21 mouse cellular contexts compared by ENCODE assay signal in genomic region chr2:92025202-92025601, GRCm38 (mm10). TPM values are rescaled to one million over a fixed set of nuclear protein-coding genes. Genes with fewer than 3 reads are reported as not detected.
DNase-seq lines count a peak whose midpoint lies in the region; ATAC-seq and TF ChIP-seq lines count a peak whose summit lies in the region.
"Had no signal": no experiment of that assay in that cellular context is flagged by ENCODE, and none has a peak within 500 bp of the region (broad histone marks: within the 10 kb centered on the region; RNA-seq: fewer than 3 reads in every experiment).

No protein-coding gene starts in this region.

- no peak overlapping the region for H3K9ac ChIP-seq in midbrain, embryonic 11.5 days (ENCODE audit: low read length)
- H3K9ac ChIP-seq in midbrain, embryonic 13.5 days (replicated peaks): no peak overlapping the region
- H3K9ac ChIP-seq in hindbrain, embryonic 16.5 days (ENCODE audit: low read depth, low read length): no peak overlapping the region

- no peak overlapping the region for H3K4me2 ChIP-seq in midbrain, embryonic 11.5 days
- no peak overlapping the region for H3K4me2 ChIP-seq in midbrain, embryonic 13.5 days (replicated peaks)
- no peak overlapping the region for H3K4me2 ChIP-seq in myocyte (ENCODE audit: low read depth)
- no peak overlapping the region for H3K4me2 ChIP-seq in hindbrain, embryonic 16.5 days (ENCODE audit: low read length)

- no peaks in the 10 kb centered on the region; the same call in 1 of the 2 replicates for H3K4me1 ChIP-seq in midbrain, embryonic 11.5 days (ENCODE audit: control insufficient read depth, insufficient read depth, low read length)
- peaks cover 15% of the 10 kb centered on the region for H3K4me1 ChIP-seq in midbrain, embryonic 13.5 days (replicated peaks)
- H3K4me1 ChIP-seq in hindbrain, embryonic 16.5 days (ENCODE audit: control insufficient read depth, insufficient read depth, low read depth, low read length): peaks cover 8% of the 10 kb centered on the region

- intact Hi-C loops in heart, postnatal 25 days (cut with DNase I): loop anchor here (2.0 kb wide), 1 partner anchor 16 kb away; no protein-coding TSS in a partner anchor

- no peak for TF ChIP-seq CTCF in C2C12 (IDR thresholded peaks at IDR 0.05; ENCODE audit: control insufficient read depth, insufficient read depth, insufficient read length)

- no peak for TF ChIP-seq POLR2A in myocyte (IDR thresholded peaks at IDR 0.05; ENCODE audit: insufficient read length, low read depth)

- peaks cover 20% of the 10 kb centered on the region for H3K79me3 ChIP-seq in C2C12 (ENCODE audit: low read depth)

- H3ac ChIP-seq in C2C12 (ENCODE audit: control insufficient read depth, insufficient read length, low read depth) (no peak overlapping the region), myocyte (ENCODE audit: control insufficient read depth, insufficient read length) (no peak overlapping the region)

- H3K27ac ChIP-seq in midbrain, embryonic 11.5 days (ENCODE audit: low read depth, low read length): no peak overlapping the region
- H3K27ac ChIP-seq in midbrain, embryonic 13.5 days: no peak overlapping the region
- no peak overlapping the region for H3K27ac ChIP-seq in hindbrain, embryonic 16.5 days (ENCODE audit: low read depth, low read length)

- peak; percentile 71 for DNase-seq in midbrain, embryonic 11.5 days (ENCODE audit: low spot score, missing footprints)
- peak; percentile 28 for DNase-seq in NIH3T3 (ENCODE audit: low read depth)
- DNase-seq in heart, postnatal 25 days (ENCODE audit: low spot score): no peak
- DNase-seq: adrenal gland, adult 2 months; adrenal gland, adult 8-10 months; adrenal gland, postnatal 10 days; adrenal gland, postnatal 14 days; adrenal gland, postnatal 25 days; adrenal gland, postnatal 36 days; B cell, adult 2 months; cerebellum, adult 11 months; cerebellum, adult 11-12 months; cerebellum, adult 18-20 months; cerebellum, adult 2 months had no signal

- H3K27me3 ChIP-seq in midbrain, embryonic 11.5 days (ENCODE audit: control insufficient read depth, insufficient read depth, low read length): peaks cover 18% of the 10 kb centered on the region
- H3K27me3 ChIP-seq in midbrain, embryonic 13.5 days: peaks cover 38% of the 10 kb centered on the region
- H3K27me3 ChIP-seq in C2C12 (ENCODE audit: control insufficient read depth, insufficient read depth, insufficient read length) (no peaks in the 10 kb centered on the region), myocyte (ENCODE audit: control insufficient read depth, insufficient read depth, insufficient read length) (no peaks in the 10 kb centered on the region)
- H3K27me3 ChIP-seq in hindbrain, embryonic 16.5 days (replicated peaks; ENCODE audit: control insufficient read depth, insufficient read depth, low read length): peaks cover 4% of the 10 kb centered on the region
- H3K27me3 ChIP-seq: Patski had no signal

- H3K36me3 ChIP-seq in midbrain, embryonic 11.5 days (ENCODE audit: control insufficient read depth, insufficient read depth, low read length): no peaks in the 10 kb centered on the region
- no peaks in the 10 kb centered on the region for H3K36me3 ChIP-seq in midbrain, embryonic 13.5 days
- H3K36me3 ChIP-seq in C2C12 (ENCODE audit: control insufficient read depth, insufficient read depth) (peaks cover 7% of the 10 kb centered on the region), myocyte (ENCODE audit: control insufficient read depth, insufficient read depth) (no peaks in the 10 kb centered on the region)
- H3K36me3 ChIP-seq in hindbrain, embryonic 16.5 days (ENCODE audit: control insufficient read depth, insufficient read depth, low read length): no peaks in the 10 kb centered on the region
- H3K36me3 ChIP-seq: G1E had no signal

- 90% methylated on average over 2 of the region's 2 CpGs for WGBS in midbrain, embryonic 11.5 days
- WGBS in midbrain, embryonic 13.5 days: 90% methylated on average over 2 of the region's 2 CpGs
- 95% methylated on average over 2 of the region's 2 CpGs for WGBS in hindbrain, embryonic 16.5 days

- peaks cover 39% of the 10 kb centered on the region for H3K79me2 ChIP-seq in C2C12 (ENCODE audit: control insufficient read depth, insufficient read depth)
- H3K79me2 ChIP-seq in myocyte (ENCODE audit: control insufficient read depth, insufficient read depth): peaks cover 38% of the 10 kb centered on the region

- H3K4me3 ChIP-seq in midbrain, embryonic 11.5 days (ENCODE audit: low read depth, low read length): no peak overlapping the region
- no peak overlapping the region for H3K4me3 ChIP-seq in midbrain, embryonic 13.5 days (replicated peaks)
- H3K4me3 ChIP-seq in C2C12 (ENCODE audit: insufficient read depth, poor library complexity, severe bottlenecking) (no peak overlapping the region), myocyte (peak overlapping the region; percentile 84)
- H3K4me3 ChIP-seq in hindbrain, embryonic 16.5 days (ENCODE audit: low read length): no peak overlapping the region

- ATAC-seq in midbrain, embryonic 11.5 days (ENCODE audit: low FRiP score): no peak
- no peak for ATAC-seq in midbrain, embryonic 13.5 days
- ATAC-seq in megakaryocyte progenitor cell, adult 5-6 weeks (replicated peaks; ENCODE audit: poor library complexity): no peak
- no peak for ATAC-seq in hindbrain, embryonic 16.5 days
- ATAC-seq: Patski had no signal

- no peaks in the 10 kb centered on the region for H3K9me3 ChIP-seq in midbrain, embryonic 11.5 days (ENCODE audit: control insufficient read depth, low read length)
- no peaks in the 10 kb centered on the region for H3K9me3 ChIP-seq in midbrain, embryonic 13.5 days
- H3K9me3 ChIP-seq in hindbrain, embryonic 16.5 days (ENCODE audit: control insufficient read depth, low read length): no peaks in the 10 kb centered on the region
- H3K9me3 ChIP-seq: G1E had no signal

TF ChIP-seq in C2C12, 6 proteins besides CTCF, POLR2A, EP300 and RAD21:
- TF ChIP-seq CEBPB (IDR thresholded peaks at IDR 0.05; ENCODE audit: low read depth) (peak; percentile 76), MAX (IDR thresholded peaks at IDR 0.05) (no peak), MYOD1 (IDR thresholded peaks at IDR 0.05; ENCODE audit: control insufficient read depth, insufficient read length, low read depth) (no peak), USF1 (IDR thresholded peaks at IDR 0.05; ENCODE audit: low read depth) (no peak)

TF ChIP-seq in myocyte, 11 proteins besides CTCF, POLR2A, EP300 and RAD21:
- no peak for TF ChIP-seq TCF3 (IDR thresholded peaks at IDR 0.05; ENCODE audit: insufficient read length, low read depth)
- TF ChIP-seq CEBPB (IDR thresholded peaks at IDR 0.05; ENCODE audit: insufficient read depth, poor library complexity, severe bottlenecking): 0 out of 2 replicates have a peak, but pooled peaks have one; percentile 46

RNA-seq across cellular contexts. Expression of gene Creb3l1, which starts 0.9 kb away (rescaled TPM):
- polyA plus RNA-seq in midbrain, embryonic 11.5 days (2014; fragmentation: Nextera tagmentation; extraction: Ambion mirVana): 2.0 and 2.1 TPM in 2 replicates
- polyA plus RNA-seq in midbrain, embryonic 13.5 days (2015; fragmentation: Nextera tagmentation; extraction: Ambion mirVana): 0.98 and 1.2 TPM in 2 replicates
- 87.1 TPM for polyA plus RNA-seq in C2C12 (2012; fragmentation: generic; extraction: Trizol)
- 97.3 TPM for polyA plus RNA-seq in myocyte (2012; fragmentation: generic; extraction: Trizol)
- 1.1 and 2.0 TPM in 2 replicates for total RNA-seq in megakaryocyte progenitor cell, adult 5-6 weeks (2015)
- 0.10 and 0.37 TPM in 2 replicates for total RNA-seq in megakaryocyte progenitor cell, adult 5-6 weeks (2017)
- 1 to 10 TPM; 4.5 to 6.8 TPM for total RNA-seq in heart, postnatal 25 days (2021)
- polyA plus RNA-seq in hindbrain, embryonic 16.5 days (2015; fragmentation: Nextera tagmentation; extraction: Ambion mirVana): 2.7 and 4.0 TPM in 2 replicates

RNA-seq across cellular contexts. Expression of gene Dgkz, which starts 49.5 kb away (rescaled TPM):
- 19.2 and 23.7 TPM in 2 replicates for polyA plus RNA-seq in midbrain, embryonic 11.5 days (2014; fragmentation: Nextera tagmentation; extraction: Ambion mirVana)
- 21.4 and 26.4 TPM in 2 replicates for polyA plus RNA-seq in midbrain, embryonic 13.5 days (2015; fragmentation: Nextera tagmentation; extraction: Ambion mirVana)
- polyA plus RNA-seq in C2C12 (2012; fragmentation: generic; extraction: Trizol) (47.1 TPM), myocyte (2012; fragmentation: generic; extraction: Trizol) (68.4 TPM)
- 111 and 112 TPM in 2 replicates for total RNA-seq in megakaryocyte progenitor cell, adult 5-6 weeks (2015)
- total RNA-seq in megakaryocyte progenitor cell, adult 5-6 weeks (2017): 76.3 and 94.7 TPM in 2 replicates
- total RNA-seq in heart, postnatal 25 days (2021): 10 to 100 TPM; 37.7 to 46.9 TPM
- 32.3 and 37.5 TPM in 2 replicates for polyA plus RNA-seq in hindbrain, embryonic 16.5 days (2015; fragmentation: Nextera tagmentation; extraction: Ambion mirVana)

Comparison
In these comparisons a context has a peak if more than half of its experiments do, and no peak if none do; other contexts are left out.
1. RNA of gene Creb3l1, which starts 0.9 kb away (polyA plus RNA-seq): 97.3 TPM in myocyte (single experiment) and 87.1 TPM in C2C12 (single experiment); 2.7 to 4.0 TPM in hindbrain, embryonic 16.5 days, 2.0 to 2.1 TPM in midbrain, embryonic 11.5 days and 0.98 to 1.2 TPM in midbrain, embryonic 13.5 days; every median in the first group is over 10 times any median in the second.